Mouse (Mus musculus): ENCODE results near the gene Ccl7. TPM values are rescaled to one million over a fixed set of nuclear protein-coding genes. Genes with fewer than 3 reads are reported as not detected.

Ccl7 gene
- polyA plus RNA-seq, 1 experiment, result 0.58 TPM

- Histone ChIP-seq H3K4me1 (ENCODE audit: control insufficient read depth, insufficient read depth, low read length) (no peaks in the 10 kb centered on the region; the same call in 1 of the 2 replicates), H3K4me3 (replicated peaks; ENCODE audit: extremely low read depth, low read depth, low read length) (no peak overlapping the region)
- no peak for DNase-seq
- TF ChIP-seq POLR2A (IDR thresholded peaks at IDR 0.05; ENCODE audit: borderline replicate concordance, extremely low read depth, low read depth, low read length) (no peak), CTCF (IDR thresholded peaks at IDR 0.05; ENCODE audit: insufficient read depth, low read length) (no peak)
These were observed 13.4 kb upstream of the Ccl7 start for GRCm38 (mm10) chr11:82032136-82032535.

GRCm38 (mm10) chr11:82032678-82033344, 12.7 kb upstream of the Ccl7 start:
- Histone ChIP-seq H3K4me1 (ENCODE audit: control insufficient read depth, insufficient read depth, low read length) (no peaks in the 10 kb centered on the region; the same call in 1 of the 2 replicates), H3K4me3 (replicated peaks; ENCODE audit: extremely low read depth, low read depth, low read length) (no peak overlapping the region)
- DNase-seq, result peak; percentile 20
- WGBS, result 28% methylated on average over 8 of the region's 8 CpGs
- TF ChIP-seq POLR2A (IDR thresholded peaks at IDR 0.05; ENCODE audit: borderline replicate concordance, extremely low read depth, low read depth, low read length), result no peak
- no peak for TF ChIP-seq CTCF (IDR thresholded peaks at IDR 0.05; ENCODE audit: insufficient read depth, low read length)

DNA sequence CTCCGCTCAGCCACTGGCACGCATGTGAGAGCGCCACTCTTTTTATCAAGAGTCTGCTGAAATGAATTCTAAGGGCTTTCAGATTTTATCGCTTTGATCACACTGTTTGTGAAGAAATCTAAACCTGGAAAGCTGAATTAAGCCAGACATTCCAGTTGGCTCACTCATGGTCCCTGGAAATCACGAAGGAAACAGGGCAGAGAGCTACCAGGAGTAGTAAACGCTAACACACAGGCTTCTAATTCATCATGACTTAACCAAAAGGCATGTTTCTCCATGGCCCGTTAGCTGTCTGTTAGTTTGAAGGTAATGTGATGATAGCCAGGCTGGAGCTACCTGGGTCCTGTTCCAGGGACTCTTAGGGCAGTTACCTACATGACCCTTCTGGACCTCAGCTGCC, 11.1 kb upstream of the Ccl7 start:
- WGBS, result 76% methylated on average over 7 of the region's 7 CpGs
- no peak overlapping the region for H3K4me3 ChIP-seq (replicated peaks; ENCODE audit: extremely low read depth, low read depth, low read length)
- no peak for DNase-seq
- no peak for TF ChIP-seq CTCF (IDR thresholded peaks at IDR 0.05; ENCODE audit: insufficient read depth, low read length)
- no peak for TF ChIP-seq POLR2A (IDR thresholded peaks at IDR 0.05; ENCODE audit: borderline replicate concordance, extremely low read depth, low read depth, low read length)
- no peaks in the 10 kb centered on the region; the same call in 1 of the 2 replicates for H3K4me1 ChIP-seq (ENCODE audit: control insufficient read depth, insufficient read depth, low read length)

GRCm38 (mm10) chr11:82035356-82035755, 10.2 kb upstream of the Ccl7 start, which contains the start of gene Ccl2:
Gene Ccl2 (plus strand): TSS chr11:82035571.
- TF ChIP-seq CTCF (IDR thresholded peaks at IDR 0.05; ENCODE audit: insufficient read depth, low read length) (no peak), POLR2A (IDR thresholded peaks at IDR 0.05; ENCODE audit: borderline replicate concordance, extremely low read depth, low read depth, low read length) (no peak)
- H3K4me1 ChIP-seq (ENCODE audit: control insufficient read depth, insufficient read depth, low read length), result no peaks in the 10 kb centered on the region; the same call in 1 of the 2 replicates
- H3K4me3 ChIP-seq (replicated peaks; ENCODE audit: extremely low read depth, low read depth, low read length), result no peak within 1 kb of the TSS
- peak; percentile 34 for DNase-seq
- WGBS, result 18% methylated on average over 5 of the region's 5 CpGs

DNA sequence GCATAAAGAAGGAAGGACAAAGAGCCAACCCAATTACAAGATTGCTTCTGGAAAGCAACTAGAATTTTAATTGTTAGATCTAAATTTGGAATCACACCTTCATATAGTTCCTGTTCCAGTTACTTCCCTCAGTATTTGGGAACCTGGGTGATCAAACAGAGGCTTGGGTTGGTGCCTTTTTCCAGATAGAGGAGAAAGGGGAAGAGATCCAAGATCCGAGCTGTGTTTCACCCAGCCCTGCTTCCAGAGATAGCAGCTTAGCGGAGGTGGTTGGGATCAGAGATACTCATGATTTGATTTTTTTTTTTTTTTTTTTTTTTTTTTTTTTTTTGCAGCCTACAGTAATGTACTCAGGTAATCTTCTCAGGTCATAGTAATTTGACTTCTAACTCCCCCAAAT, 9.7 kb upstream of the Ccl7 start:
- 72% methylated on average over 2 of the region's 2 CpGs for WGBS
- no peak overlapping the region for H3K4me3 ChIP-seq (replicated peaks; ENCODE audit: extremely low read depth, low read depth, low read length)
- no peaks in the 10 kb centered on the region; the same call in 1 of the 2 replicates for H3K4me1 ChIP-seq (ENCODE audit: control insufficient read depth, insufficient read depth, low read length)
- no peak for DNase-seq
- TF ChIP-seq POLR2A (IDR thresholded peaks at IDR 0.05; ENCODE audit: borderline replicate concordance, extremely low read depth, low read depth, low read length) (no peak), CTCF (IDR thresholded peaks at IDR 0.05; ENCODE audit: insufficient read depth, low read length) (no peak)

DNA sequence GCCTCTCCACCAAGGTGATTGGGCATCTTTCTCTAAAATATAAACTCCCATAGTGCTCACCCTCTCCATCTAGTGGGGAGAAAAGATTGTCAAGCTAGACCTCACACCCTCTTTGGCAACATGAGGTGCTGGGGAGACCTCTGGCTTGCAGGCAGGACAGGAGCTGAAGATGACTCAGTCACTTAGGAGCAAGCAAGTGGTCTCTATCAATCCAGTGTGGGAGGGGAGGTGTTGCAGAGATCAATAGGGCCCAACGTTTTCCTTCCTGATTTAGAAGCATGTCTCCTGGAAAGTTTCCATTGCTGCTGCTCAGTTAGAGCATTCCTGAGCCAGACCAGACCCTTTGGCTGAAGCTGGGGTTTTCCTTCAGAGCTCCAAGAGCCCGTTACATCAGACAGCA, 7.0 kb upstream of the Ccl7 start, which contains the start of gene Gm17268:
Gene Gm17268, minus strand, starts transcription at position 28 of the 400 bp plus-strand sequence.
- 21% methylated on average over 2 of the region's 2 CpGs for WGBS
- DNase-seq, result no peak
- TF ChIP-seq POLR2A (IDR thresholded peaks at IDR 0.05; ENCODE audit: borderline replicate concordance, extremely low read depth, low read depth, low read length) (no peak), CTCF (IDR thresholded peaks at IDR 0.05; ENCODE audit: insufficient read depth, low read length) (no peak)
- H3K4me1 ChIP-seq (ENCODE audit: control insufficient read depth, insufficient read depth, low read length), result no peaks in the 10 kb centered on the region
- H3K4me3 ChIP-seq (replicated peaks; ENCODE audit: extremely low read depth, low read depth, low read length), result no peak within 1 kb of the TSS

DNA sequence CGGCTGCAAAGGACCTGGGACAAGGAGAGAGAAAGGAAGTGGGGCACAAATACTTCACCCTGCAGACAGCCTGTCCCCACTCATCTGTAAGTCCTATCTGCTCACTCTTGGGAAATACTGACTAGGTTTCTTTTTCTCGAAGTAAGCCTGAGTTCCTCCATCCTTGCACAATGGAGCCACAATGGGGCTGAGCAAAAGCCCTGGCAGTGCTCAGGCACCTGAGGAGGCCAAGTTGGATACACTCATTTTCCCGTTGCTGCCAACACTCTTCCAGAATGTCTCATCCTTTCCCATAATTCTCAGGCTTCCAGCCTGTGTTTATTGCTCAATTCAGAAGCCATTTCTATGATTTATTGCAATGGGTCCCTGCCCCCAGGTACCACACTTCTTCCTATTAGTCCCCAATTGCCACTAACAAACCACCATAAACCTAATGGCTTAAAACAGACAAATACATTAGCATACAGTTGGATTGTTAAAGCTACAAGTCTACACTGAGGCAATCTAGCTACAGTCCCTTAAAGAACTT, 6.3 kb upstream of the Ccl7 start:
- H3K4me1 ChIP-seq (ENCODE audit: control insufficient read depth, insufficient read depth, low read length), result no peaks in the 10 kb centered on the region
- DNase-seq, result no peak
- no peak for TF ChIP-seq CTCF (IDR thresholded peaks at IDR 0.05; ENCODE audit: insufficient read depth, low read length)
- no peak for TF ChIP-seq POLR2A (IDR thresholded peaks at IDR 0.05; ENCODE audit: borderline replicate concordance, extremely low read depth, low read depth, low read length)
- WGBS, result 31% methylated on average over 3 of the region's 3 CpGs
- no peak overlapping the region for H3K4me3 ChIP-seq (replicated peaks; ENCODE audit: extremely low read depth, low read depth, low read length)

DNA sequence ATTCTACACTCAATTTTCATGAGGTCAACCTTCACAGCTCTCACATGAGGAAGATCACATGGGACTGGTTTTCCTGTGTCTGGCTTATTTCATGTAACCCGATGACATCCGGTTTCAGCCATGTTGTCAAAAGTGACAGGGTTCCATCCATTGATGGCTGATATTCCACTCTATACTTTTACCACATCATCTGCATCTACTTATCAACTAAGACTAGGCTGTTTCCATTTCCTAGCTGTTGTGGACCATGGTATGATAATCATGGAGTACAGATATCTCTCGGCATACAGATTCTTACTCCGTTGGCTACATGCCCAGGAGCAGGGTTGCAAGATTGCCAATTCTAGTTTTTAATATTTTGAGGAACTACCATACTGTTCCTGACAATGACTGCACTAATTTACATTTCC, 3.8 kb upstream of the Ccl7 start:
- 77% methylated on average over 4 of the region's 4 CpGs for WGBS
- no peak overlapping the region for H3K4me3 ChIP-seq (replicated peaks; ENCODE audit: extremely low read depth, low read depth, low read length)
- TF ChIP-seq CTCF (IDR thresholded peaks at IDR 0.05; ENCODE audit: insufficient read depth, low read length) (no peak), POLR2A (IDR thresholded peaks at IDR 0.05; ENCODE audit: borderline replicate concordance, extremely low read depth, low read depth, low read length) (no peak)
- DNase-seq, result no peak
- H3K4me1 ChIP-seq (ENCODE audit: control insufficient read depth, insufficient read depth, low read length), result no peaks in the 10 kb centered on the region

GRCm38 (mm10) chr11:82047746-82048415, 2.4 kb downstream of the Ccl7 start:
- TF ChIP-seq CTCF (IDR thresholded peaks at IDR 0.05; ENCODE audit: insufficient read depth, low read length), result peak; percentile 39; the same call in 1 of the 2 replicates
- TF ChIP-seq POLR2A (IDR thresholded peaks at IDR 0.05; ENCODE audit: borderline replicate concordance, extremely low read depth, low read depth, low read length), result no peak
- WGBS, result 30% methylated on average over 6 of the region's 6 CpGs
- Histone ChIP-seq H3K4me3 (replicated peaks; ENCODE audit: extremely low read depth, low read depth, low read length) (no peak overlapping the region), H3K4me1 (ENCODE audit: control insufficient read depth, insufficient read depth, low read length) (no peaks in the 10 kb centered on the region)
- peak; percentile 30 for DNase-seq
